Mouse (Mus musculus) testis, postnatal 14 days (tissue): ENCODE results near the gene Ankrd13c.
A peak's percentile ranks its signal among the peaks of the same experiment; 100 is the strongest.
"Not testable (repeated sequence)": the region's sequence is repeated elsewhere in the genome, so short reads cannot be mapped to it uniquely, and the experiment has no call there.

Source experiments
- DNase-seq: peaks from one replicate; pipeline ENCODE4 v3.0.0; 2021; ENCODE audit warnings: low spot score

Ankrd13c gene

DNA sequence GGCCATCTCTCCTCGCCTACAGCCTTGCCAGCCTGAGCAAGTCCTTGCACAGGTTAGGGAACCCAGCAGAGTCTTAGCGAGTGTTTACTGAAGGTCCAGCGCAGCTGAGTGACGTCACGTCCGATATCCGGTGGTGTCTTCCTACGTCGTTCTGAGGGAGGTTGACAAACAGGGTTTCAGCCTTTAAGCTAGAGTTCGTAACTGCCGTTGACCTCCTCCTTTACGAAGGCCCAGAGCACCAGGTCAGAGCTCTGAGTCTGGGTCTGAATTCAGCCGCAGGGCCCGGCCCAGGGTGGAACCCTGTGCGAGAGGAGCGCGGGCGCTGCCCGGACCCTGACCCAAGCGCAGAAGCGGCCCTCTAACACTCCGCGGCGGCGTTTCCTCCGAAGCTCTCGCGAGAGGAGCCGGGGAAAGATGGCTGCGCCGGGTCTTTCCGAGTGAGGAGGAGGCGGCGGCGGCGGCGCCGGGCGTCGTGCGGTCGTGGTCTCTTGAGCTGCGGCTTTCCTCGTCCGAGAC, at the start of gene Ankrd13c:
Ankrd13c (plus strand) TSS at position 397 of the 516 bp plus-strand sequence.
- DNase-seq, result peak; percentile 92

DNA sequence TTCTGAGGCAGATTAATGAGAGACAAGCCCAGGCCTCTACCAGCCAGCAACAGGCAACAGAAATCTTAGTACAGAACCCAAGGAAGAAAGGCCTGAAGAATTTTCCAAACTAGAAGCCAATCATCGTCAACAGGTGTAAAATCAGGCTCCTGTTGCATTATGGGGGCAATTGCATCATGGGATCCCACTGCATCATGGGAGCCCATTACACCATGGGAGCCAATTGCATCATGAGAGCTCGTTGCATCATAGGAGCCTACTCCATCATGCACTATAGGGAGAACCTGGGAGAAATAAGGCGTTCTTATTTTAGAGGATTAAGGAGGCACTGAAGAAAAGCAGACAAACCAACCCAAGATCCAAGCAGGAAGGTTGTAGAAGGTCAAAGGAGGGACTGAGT, 49.4 kb upstream of the Ankrd13c start:
- no peak for DNase-seq

DNA sequence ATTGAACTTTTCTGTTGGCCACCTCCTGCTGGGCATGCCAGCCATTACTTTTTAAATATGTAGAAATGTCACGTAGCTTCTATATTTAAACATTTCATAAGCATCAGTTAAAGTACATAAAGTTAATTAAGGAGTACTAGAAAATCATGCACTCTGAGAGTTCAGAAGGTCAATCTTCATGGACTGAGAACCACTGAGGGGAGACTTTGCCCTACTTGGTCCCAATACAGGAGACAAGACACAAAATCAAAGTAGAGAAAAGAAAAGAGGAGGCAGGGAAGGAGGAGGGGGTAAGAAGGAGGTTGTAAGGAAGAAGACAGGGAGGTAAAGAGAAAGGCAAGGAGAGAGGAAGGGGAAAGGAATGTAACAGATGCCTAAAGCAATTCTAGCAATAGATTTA, 47.1 kb upstream of the Ankrd13c start:
- no peak for DNase-seq

DNA sequence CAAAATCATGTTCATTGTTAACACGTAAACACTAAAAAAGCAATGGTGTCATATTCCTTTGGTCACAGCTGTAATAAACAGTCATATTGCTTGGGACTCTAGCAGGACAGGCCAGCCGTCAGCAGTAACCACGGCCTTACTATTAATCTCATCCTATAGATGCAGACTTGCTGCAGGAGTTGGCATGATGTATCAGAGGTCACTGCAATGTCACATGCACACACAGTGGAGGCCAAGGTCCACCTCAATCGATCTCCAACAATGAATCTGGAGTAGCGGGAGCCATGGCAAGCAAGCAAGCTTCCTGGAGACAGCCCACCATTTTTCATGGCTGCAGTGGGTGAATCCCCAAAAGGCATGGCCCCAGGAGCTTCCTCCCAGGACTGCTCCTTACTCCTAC, 45.3 kb upstream of the Ankrd13c start:
- DNase-seq, result no peak

DNA sequence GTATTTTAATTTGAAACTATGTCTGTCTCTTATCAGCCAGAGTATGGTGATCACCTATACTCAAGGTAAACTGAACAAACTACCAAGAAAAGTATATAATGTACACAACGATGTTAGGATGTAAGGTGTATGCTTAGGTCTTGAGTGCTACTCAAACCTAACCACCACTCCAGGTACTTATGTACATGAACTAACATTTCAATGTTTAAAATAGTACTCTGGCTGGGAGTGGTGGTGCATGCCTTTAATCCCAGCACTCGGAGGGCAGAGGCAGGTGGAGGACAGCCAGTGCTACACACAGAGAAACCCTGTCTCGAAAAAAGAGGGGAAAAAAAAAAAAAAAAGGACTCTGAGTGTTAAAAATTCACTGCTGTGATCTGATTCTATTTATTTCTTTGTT, 38.9 kb upstream of the Ankrd13c start:
- no peak for DNase-seq

DNA sequence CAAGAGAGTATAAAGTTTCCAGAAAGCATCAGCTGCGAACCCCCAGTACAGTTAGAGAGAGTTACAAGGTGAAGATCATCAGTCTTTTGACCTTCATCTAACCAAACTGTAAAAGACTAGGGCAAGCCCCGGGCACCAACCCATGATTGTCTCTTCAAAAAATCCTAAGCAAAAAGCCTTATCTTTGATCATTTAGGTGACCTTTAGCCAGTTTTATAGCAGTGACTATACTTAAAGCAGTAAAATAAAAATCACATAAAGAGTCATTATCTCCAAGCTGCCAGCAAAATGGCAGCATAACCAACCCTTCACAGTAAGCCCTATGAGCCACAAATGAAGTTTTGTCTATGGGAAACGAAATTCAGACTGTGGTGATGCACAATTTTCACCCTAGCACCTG, 36.8 kb upstream of the Ankrd13c start:
- no peak for DNase-seq

DNA sequence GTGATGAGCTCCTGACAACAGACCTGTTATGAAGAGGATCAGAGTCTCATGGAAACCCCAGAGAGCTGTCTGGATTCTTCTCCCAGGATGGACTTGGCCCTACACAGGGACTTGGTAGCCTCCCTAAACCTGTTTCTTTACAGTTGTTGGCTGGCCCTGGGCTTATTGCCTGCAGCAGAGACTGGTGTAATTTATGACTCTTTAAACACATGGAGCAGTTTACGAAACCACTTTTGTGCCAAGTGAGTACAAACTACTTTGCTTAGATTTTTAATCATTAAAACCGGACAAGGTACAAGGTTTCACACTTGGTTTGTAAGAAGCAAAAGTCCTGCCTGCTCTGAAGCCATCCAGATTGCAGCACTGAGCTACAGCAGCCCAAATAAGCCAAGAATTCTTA, 34.9 kb upstream of the Ankrd13c start:
- no peak for DNase-seq

DNA sequence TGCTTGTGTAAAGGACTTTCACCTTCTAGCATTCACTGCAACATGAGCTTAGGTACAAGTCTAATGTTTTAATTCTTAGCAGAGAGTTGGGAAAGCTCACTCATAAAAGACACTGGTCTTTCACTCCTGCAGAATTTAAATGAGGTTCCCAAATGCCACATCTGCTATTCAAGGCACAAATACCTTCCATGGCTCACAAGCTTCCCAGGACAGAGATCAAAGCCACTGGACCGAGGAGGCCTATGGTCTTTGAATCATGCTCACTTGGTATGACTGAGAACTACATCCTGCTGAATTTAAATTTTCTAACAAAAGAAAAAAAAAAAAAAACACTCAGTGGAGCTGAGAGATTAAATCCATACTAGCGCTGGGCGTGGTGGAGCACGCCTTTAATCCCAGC, 30.7 kb upstream of the Ankrd13c start:
- no peak for DNase-seq

DNA sequence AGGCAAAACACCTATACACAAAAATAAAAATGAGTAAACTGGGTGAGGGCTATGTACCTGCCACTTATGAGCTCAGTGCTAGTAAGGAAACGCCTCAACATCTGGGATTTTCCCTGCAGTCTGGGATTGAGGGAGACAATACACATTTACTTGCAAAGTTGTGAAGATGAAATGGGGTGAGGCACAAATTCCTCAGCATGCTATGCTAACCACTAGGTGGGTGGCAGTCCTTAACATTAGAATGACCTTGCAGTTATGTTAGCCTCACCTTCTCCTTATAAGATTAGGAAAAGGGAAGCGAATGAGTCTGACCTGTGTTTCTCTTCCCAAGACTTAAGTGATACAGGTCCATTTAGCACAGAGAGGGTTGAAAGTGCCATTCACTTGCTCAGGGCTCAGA, 25.7 kb upstream of the Ankrd13c start:
- DNase-seq, result no peak

DNA sequence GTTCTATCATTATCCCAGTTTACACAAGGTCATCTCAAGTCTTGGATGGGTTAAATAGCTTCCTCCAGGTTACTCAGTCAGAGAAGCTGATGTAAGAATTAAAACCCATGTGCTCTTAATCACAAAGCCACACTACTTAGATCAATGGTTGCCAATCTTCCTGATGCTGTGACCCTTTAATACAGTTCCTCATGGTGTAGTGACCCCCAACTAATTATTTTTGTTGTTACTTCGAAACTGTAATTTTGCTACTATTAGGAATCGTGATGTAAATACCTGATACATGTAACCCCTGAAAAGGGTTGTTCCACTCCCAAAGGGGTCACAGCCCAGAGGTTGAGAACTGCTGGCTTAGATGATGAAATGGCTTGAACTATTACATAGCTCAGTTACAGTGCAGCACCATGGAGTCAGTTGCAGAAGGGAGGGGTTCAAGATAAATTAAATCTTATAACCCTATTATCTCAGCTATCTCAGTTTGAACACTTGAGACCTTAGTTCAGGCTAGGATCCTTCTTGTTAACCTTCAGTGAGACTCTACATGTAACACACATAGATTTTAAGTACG, 23.7 kb upstream of the Ankrd13c start:
- no peak for DNase-seq

DNA sequence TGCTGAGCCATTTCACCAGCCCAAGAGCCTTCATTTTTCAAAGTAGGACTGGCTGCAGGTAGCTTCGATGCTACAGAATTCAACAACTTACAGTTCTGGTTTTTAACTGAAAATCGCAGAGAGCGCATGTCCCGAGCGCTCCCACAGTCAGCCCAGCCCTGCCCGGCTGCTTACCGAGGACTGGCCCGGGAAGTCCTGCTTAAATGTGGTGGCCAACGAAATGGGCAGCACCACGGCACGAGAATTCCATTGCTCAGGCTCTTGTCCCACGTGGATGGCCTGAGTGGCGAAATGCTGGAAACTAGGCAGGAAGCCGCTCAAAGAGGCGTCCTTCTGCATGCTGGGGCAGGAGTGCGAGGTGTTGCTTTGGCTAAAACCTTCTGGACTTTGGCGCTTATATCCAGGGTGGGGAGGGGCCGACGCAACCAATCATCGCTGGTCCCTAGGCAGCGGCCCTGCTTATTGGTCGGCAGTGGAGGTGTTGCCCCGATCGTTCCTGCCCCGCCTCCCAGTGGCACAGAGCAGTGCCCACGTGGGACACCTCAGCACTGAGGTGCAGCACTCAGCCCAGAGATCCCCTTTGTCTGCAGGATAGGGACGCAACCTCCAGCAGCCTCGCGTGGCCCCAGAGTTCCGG, 22.2 kb upstream of the Ankrd13c start, which contains the start of gene Cth:
Cth (minus strand) TSS at position 386 of the 637 bp plus-strand sequence.
- peak; percentile 88 for DNase-seq

DNA sequence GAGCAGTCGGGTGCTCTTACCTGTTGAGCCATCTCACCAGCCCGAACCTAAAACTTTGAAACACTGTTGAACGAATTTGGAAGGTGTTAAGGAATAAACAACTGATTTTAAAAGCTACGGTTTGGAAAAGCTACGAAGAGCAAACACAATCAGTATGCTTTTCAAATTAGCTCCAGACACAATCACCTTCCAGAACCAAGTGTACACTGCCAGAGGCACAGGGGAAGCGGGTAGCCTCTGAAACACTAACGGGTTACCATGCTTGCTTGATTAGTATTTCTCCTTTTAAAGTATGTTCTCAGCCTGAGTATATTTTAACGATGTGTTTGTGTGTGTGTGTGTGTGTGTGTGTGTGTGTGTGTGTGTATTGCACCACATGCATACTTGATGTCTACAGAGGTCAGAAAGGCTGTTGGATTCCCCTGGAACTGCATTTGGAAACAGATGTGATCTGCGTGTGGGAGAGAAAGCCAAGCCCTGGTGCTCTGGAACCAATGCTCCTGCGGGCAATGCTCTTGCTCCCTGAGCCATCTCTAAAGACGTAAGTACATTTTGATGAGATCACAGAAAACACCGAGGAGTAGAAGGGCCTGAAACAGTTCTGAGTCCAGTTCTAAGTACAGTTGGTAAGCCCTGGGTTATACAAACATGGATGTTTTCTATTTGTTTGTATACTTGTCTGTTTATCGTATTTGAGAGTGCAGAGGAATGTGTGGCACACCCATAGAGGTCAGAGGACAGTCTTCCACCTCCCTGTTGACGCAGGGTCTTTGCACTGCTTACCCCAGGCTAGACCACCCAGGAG, 21.1 kb upstream of the Ankrd13c start:
- no peak for DNase-seq

DNA sequence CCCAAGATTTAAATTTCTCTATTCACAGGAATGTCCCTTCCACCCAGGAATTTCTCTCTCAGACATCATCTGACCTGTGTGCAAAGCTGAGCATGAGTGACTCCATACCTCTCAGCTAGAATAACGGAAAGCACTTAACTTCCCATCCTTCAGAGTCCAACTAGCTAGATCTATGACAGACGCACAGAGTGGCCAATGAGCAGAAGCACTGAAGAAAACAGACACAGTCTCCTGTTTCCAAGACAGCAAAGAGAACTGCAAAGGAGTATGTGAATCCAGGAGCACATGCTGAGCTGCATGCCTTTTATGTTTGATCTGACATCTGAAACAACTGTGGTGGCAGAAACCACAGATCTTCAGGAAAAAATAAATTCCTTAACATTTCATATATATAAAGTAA, 20.3 kb upstream of the Ankrd13c start:
- DNase-seq, result no peak

DNA sequence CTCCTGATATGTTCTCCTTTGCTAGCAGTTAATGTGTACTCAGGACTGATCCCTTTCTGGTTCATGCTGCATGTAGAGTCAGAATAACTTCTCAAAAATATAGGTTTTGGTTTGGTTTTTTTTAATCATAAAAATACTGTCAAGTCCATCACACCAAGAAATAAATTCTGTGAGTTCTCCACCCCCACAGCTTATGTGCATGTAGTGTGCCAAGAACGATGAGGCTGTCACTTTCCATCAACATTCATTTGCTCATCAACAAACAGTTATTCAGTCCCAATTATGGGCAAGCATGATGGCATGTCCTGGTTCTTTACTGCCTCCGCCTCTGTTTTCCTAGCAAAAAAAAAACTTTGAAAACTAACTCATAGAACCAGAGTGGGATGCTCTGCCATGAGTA, 18.3 kb upstream of the Ankrd13c start:
- DNase-seq, result no peak

DNA sequence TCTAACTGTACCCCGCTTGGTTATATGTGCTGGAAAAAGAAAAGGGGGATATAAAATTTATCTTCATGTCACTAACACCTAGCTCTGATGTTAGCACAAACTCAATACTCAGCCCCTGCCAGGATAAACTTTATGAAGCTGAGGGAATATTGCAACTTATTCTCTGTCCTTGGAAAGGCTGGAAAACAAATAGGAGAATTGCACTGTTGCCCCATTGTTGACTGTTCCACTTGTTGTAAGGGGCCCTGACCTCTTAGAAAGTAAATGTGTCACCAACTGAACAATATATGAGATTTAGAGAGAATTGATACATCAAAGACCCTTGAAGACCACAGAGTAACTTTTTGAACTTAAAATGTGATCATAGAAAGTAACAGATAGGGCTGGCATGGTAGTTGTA, 17.6 kb upstream of the Ankrd13c start:
- no peak for DNase-seq

DNA sequence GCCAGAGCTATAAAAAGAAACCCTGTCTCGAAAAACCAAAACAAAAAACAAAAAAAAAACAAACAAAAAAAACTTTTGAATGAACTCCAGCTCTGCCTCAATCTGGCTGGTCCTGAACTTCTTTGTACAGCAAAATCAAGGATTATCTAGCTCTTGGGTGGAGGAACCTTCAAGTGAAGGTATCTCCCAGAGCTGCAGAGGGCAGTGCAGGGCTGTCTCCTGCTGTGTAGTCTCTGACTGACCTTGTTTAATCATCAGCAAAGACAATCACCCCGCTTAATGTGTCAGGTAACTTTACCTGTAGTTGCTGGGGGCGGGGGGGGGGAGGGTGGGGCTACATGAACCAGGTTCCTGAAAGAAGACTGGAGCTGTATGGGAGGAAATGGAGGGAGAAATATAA, 15.4 kb upstream of the Ankrd13c start:
- DNase-seq, result no peak

DNA sequence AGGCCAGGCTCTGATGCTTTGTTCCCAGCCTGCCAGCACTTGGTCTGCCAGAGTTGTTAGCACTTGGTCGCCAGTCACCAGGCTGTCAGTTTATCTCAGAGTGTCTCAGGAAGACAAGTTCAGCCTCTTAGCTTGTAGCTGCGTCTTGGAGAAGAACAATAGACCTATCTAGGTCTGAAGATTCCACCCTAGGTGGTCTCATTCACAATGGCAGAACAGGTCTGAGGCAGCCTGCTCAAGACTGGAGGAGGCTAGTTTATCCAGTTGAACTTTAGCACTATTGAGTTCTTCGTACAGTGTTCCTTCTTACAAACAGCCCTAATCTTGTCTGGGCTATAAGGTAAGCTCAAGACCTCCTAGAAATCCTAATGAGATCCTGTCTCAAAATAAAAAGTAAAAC, 15.0 kb upstream of the Ankrd13c start:
- no peak for DNase-seq

DNA sequence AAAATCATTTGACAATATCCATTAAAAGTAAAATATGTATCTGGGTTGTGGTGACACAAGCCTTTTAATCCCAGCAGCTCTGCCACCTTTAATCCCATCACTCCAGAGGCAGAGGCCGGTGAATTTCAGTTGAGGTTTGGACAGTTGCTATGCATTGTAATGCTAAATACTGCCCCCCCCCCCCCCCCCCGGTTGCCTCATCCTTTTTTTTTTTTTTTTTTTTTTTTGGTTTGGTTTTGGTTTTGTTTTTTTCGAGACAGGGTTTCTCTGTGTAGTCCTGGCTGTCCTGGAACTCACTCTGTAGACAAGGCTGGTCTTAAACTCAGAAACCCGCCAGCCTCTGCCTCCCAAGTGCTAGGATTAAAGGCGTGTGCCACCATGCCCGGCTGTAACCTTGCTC, 13.8 kb upstream of the Ankrd13c start:
- not testable (repeated sequence) for DNase-seq

DNA sequence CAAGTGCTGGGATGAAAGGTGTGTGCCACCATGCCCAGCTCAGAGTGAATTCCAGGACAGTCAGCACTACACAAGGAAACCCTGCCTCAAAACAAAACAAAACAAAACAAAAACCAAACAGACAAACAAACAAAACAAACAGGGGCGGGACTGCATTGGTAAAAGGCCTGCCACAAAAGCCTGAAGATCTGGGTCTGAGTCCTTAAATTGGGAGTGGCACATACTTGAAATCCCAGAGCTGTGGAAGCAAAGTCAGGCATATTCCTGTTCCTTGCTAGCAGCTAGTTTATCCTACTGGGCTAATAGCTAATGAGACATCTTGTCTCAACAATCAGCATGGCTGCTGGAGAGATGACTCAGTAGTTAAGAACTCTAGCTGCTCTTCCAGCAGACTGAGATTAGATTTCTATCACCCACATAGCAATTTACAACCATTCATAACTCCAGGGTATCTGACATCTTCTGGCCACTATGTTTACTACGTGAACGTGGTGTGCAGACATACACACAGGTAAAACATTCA, 12.7 kb upstream of the Ankrd13c start:
- no peak for DNase-seq

DNA sequence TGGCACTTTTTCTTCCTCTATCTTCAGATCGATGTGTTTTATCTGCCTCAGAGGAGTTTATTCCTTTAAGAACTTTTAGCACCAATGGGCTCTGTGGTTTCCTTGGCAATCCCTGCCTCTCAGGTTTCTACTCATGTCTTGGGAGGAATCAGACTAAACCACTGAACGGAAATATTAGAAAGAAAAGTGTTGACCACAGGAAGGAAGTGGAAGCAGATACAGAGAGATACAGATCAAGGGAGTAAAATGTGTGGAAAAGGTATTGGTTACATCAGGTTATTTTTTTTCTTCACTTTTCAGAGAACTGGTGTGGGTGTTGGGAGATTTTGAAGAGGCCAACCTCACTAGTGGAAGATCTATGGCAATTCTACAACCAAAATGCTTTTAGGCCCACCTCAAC, 8.5 kb upstream of the Ankrd13c start:
- no peak for DNase-seq

DNA sequence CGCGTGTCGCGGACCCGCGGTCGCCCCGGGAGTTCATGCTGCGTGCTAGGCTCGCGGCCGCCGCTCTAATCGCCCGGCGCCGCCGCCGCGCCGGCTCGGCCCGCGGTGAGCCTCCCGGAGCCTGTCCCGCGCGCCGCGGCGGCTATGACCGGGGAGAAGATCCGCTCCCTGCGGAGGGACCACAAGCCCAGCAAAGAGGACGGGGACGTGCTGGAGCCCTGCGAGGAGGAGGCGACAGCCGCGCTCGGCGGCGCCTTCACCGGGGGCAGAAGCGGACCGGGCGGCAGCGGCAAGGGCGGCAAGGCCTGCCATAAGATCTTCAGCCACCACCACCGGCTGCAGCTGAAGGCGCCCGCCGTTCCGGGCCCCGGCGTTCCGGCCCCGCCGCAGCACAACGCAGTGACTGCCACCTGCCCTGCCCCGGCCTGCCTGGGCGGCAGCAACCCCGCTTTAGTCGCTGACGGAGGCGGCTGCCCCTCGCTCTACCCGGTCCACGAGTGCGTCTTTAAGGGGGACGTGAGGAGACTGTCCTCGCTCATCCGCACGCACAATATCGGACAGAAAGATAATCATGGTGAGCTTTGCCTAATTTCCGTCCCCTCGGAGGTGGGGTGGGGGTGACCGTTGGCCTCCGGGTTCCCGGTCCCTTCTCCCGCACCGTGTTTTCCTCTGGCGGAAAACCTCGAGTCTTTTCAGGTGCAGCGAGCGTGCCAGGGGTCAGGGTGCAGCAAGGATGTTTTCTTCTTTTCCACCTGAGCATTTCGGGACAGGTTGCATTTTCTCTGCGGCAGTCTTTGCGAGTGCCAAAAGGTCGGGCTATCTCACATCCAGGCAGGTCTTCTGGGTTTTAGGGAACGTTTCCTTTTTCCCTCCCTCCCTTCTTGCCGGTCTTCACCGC, 593 bp downstream of the Ankrd13c start:
- peak; percentile 69 for DNase-seq

DNA sequence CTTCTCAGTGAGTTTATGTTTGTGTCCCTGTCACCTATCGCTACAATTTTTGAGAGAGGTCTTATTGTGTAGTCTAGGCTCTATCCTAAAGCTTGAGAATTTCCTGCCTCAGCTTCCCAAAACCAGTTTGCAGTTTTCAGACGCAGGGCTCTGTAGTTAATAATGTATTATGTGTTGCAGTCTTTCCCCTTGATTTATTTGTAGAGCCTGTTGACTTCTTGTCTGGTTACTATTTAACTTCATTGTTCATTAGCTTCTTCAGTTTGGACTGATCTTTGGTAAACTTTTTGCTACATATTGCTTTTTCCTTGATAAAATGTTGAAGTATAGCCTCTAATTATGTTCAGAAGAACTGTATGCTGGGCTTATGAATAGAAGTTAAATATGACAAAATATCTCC, 5.7 kb downstream of the Ankrd13c start:
- DNase-seq, result no peak
